Mouse (Mus musculus) CD4-positive helper T cell, adult 2 months (primary cell): ENCODE measurements around the gene Hist1h2ap.
"Not testable (repeated sequence)": the region's sequence is repeated elsewhere in the genome, so short reads cannot be mapped to it uniquely, and the experiment has no call there.

Experiments used
- DNase-seq: peaks from one replicate; pipeline ENCODE4 v3.0.0-alpha.2; 2012; ENCODE audit warnings: low read depth, missing footprints, low spot score

The Hist1h2ap gene

DNA sequence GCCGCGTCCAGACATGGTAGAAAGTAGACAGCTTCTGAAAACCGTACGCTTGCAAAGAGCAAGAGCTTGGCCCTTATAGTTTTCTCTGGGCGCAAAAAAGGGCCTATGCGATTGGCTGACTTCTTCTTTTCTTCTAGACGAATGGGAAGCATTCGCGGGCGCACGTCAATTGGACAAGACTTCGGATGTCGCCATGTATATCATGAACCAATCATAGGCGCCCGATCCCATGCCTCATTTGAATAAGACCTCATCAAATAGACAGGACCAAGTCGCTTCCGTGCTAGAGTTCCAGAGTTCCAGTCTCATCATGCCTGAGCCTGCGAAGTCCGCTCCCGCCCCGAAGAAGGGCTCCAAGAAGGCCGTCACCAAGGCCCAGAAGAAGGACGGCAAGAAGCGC, at the start of gene Hist1h2ap, which contains the start of gene Hist1h2br:
TSS of gene Hist1h2ap (minus strand) at position 47 of the 400 bp plus-strand sequence.
TSS of gene Hist1h2br (plus strand) at position 283 of the 400 bp plus-strand sequence.
- not testable (repeated sequence) for DNase-seq

DNA sequence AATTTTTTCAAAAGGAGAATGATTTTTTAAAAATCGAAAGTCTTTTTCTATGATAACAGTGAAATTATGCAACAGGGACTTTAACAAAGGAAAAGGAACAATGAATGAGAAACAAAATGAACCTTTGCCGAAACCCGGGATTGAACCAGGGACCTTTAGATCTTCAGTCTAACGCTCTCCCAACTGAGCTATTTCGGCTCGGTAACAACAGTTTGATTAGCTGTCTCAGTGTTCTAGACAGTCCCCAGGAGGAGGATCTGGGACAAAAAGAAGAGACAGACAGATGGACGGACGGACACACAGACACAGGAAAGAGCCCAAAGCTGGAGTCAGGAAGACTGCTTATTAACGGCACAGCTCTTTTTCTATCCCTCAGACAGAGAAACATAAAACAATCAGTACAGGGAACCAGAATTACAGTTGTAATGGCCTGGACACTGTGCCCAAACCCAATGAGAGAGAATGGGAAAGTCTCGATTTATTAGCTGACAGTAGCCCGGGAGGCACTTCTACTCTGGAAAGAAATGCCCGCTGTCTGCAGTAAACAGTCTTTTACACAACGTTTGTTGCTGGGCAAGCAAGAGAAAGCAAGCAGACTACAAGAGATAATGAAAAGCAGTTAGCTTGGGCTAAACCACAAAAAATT, 49.6 kb upstream of the Hist1h2ap start:
- DNase-seq, result peak; percentile 8

GRCm38 (mm10) chr13:21881878-21882669, 48.8 kb upstream of the Hist1h2ap start:
- DNase-seq, result peak; percentile 12

GRCm38 (mm10) chr13:21880735-21881134, 47.4 kb upstream of the Hist1h2ap start:
- DNase-seq, result no peak

GRCm38 (mm10) chr13:21865503-21865902, 32.2 kb upstream of the Hist1h2ap start:
- DNase-seq, result not testable (repeated sequence)

DNA sequence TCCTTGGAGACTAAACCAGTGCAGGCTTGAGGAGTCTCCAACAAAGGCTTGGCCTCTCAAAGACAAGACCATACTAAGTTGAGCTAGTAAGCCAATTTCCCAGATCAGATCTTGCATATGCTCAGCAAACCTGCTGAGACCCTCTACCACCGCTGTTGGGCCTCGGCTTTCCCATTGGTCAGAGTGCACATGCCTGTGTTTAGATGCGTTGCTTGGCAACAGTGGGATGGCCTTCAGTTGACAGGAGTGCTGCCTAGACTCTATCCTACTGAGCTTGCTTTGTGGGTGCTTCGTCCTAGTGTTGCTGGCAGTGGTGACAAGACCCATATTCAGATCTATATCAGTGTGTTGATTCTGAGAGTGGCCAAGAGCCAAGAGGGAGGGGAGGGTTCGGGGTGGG, 28.3 kb upstream of the Hist1h2ap start:
- no peak for DNase-seq

GRCm38 (mm10) chr13:21855698-21856162, 22.4 kb upstream of the Hist1h2ap start:
- peak; percentile 20 for DNase-seq

DNA sequence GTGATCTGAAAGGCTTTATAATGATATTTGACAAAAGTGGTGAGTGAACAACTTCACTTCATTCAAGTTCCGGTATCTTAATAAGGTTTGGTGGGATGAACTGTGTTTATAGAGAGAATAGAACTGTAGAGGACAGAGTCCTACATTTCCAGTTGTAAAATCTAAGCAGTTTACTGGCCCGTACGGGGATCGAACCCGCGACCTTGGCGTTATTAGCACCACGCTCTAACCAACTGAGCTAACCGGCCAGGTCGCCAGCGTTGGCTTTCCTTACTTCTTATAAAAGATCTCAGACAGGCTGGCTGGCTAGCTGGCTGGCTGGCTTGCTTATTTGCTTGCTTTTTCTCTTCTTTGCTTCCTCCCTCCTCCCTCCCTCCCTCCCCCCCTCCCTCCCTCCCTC, 21.8 kb upstream of the Hist1h2ap start:
- DNase-seq, result peak; percentile 52

- DNase-seq, result no peak
Measured at GRCm38 (mm10) chr13:21852215-21852945, 19.1 kb upstream of the Hist1h2ap start.

- not testable (repeated sequence) for DNase-seq
Measured at GRCm38 (mm10) chr13:21850696-21851095, 17.4 kb upstream of the Hist1h2ap start.

GRCm38 (mm10) chr13:21847883-21848282, 14.6 kb upstream of the Hist1h2ap start:
- DNase-seq, result no peak

DNA sequence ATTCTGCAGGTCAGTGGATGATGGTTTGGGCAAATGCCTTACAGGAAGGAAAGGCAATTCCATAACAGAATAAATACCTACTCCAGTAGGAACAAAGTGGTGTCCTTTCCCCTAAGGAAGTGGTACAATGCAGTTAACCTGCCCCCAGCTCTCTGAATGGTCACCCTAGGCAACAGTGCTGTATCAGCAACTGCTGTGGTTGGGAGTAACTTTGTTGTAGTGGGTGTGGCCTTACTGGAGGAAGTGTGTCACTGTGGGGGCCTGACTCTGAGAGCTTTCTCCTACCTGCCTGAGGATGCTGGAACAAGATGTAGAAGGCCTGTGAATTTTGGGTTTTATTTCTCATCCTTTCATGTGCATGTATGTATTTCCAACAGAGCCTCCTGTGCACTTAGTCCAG, 13.0 kb upstream of the Hist1h2ap start:
- DNase-seq, result not testable (repeated sequence)

- not testable (repeated sequence) for DNase-seq
Measured at GRCm38 (mm10) chr13:21840508-21840907, 7.2 kb upstream of the Hist1h2ap start.

GRCm38 (mm10) chr13:21831418-21832394, 1.6 kb downstream of the Hist1h2ap start, which contains the start of gene Hist1h4n:
Gene Hist1h4n (minus strand): TSS chr13:21832196.
- not testable (repeated sequence) for DNase-seq

- DNase-seq, result no peak
Measured at GRCm38 (mm10) chr13:21830344-21830743, 3.0 kb downstream of the Hist1h2ap start.

GRCm38 (mm10) chr13:21828511-21828910, 4.8 kb downstream of the Hist1h2ap start:
- peak; percentile 1 for DNase-seq

DNA sequence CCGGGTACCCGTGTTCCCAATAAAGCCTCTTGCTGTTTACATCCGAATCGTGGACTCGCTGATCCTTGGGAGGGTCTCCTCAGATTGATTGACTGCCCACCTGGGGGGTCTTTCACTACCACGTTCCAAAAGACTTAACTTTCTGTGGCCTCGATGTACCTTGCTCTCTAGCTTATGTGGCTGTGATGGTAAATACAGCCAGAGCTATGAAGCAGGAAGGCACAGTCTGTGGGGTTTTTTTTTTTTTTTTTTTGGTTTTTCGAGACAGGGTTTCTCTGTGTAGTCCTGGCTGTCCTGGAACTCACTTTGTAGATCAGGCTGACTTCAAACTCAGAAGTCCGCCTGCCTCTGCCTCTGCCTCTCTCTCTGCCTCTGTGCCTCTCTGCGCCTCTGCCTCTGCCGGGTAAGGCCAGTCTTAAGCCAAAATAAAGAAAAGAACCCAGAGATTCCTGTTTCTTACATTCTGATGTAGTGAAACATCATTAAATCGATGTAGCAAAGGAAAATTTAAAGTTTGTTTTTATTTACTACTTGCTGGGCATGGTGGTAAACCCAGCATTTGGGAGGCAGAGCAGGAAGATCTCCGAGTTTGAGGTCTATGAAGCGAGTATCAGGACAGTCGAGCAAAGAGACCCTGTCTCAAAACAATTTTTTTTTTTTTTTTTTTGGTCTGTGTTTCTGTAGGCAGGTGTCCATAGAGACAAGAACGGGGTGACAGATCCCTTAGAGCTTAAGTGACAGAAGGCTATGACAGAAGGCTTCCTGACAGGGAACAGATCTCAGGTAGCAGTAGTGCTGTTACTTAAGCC, 13.0 kb downstream of the Hist1h2ap start:
- DNase-seq, result not testable (repeated sequence)

GRCm38 (mm10) chr13:21812092-21812491, 21.2 kb downstream of the Hist1h2ap start:
- not testable (repeated sequence) for DNase-seq

- DNase-seq, result not testable (repeated sequence)
Measured at GRCm38 (mm10) chr13:21811539-21811938, 21.8 kb downstream of the Hist1h2ap start, which contains the start of gene Hist1h4m. Gene Hist1h4m (plus strand): TSS chr13:21811746.

DNA sequence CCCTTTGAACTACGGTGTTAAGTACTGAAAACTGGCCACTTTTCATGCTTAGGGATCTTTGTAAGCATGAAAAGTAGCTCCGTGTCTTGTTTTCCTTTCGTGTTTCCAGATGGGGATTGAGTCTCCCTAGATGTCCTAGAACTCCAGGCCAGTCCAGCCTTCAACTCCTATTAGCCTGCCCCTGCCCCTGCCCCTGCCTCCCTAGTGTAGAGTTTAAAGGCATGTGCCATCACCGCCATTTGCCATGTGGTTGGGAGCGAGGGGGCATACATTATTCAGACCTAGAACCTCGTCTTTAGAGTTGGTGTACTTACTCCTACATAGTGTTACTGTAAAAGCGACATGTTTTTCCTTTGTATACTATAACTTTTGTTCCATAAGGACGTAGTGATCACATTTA, 22.2 kb downstream of the Hist1h2ap start:
- not testable (repeated sequence) for DNase-seq
